Mouse (Mus musculus): ENCODE measurements at regions not wholly inside any gene's neighbourhood (a gene's known extent, or its start where the extent isn't known, plus 50 kb on each side); places are given as distances from the start of the nearest gene placed in this dataset.

DNA sequence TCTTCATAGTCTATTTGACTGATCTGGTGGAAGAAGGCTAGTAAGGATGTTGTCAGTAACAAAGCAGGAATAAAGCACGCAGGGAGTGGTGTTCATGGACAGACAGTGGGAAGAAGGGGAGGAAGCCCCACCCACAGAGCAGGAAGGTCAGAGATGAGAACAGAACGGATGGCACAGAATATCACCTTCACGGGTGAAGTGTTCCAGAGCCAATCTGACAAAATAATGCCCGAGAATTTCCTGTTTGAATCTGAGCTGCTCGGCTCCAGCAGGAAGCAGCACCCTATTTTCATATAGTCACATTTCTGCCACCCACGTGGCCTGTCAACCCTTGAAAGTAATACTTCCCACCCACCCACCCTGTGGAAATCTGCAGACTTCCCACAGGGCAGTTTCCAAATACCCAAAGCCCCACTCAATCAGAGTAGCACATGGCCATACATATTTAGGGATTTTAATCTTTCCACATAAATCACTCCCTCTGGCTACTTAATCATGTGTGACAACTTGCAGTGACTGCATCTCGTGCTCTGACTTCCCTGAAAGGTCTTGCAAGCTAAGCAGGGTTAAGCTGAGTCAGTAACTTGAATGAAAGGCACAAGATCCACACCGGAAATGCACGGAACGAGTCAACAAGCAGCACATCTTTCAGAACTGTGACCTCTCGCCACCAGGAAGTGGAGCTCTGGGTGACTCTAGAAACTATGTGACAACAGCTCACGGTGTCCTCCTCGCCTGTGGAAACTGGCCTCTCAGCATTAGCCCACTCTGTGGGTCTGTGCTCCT lies 158.0 kb upstream of the Creb1 start:
- DNase-seq (ENCODE audit: low spot score in 2 of 2), result no peak
- intact Hi-C loops (cut with DNase I), result no loop called here

DNA sequence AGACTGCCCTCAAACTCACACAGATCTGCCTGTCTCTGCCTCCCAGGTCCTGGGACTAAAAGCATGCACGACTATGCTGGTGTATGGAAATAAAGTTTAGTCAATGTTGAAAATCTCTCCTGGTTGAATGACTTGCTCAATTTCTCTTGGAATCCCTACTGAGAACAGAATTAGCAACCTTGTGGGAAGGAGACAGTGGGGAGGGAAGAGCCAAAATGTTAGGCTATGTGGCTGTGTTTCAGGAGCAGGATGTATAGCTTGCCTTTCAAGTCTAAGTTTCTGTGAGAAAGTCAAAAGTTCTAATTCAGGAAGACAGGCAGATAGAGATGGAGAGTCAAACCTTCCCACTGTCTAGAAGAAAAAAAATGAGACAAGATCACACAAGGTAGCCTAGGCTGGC lies 168.3 kb upstream of the Creb1 start:
- intact Hi-C loops (cut with DNase I), result no loop called here
- DNase-seq (ENCODE audit: low spot score in 2 of 2), result no peak

DNA sequence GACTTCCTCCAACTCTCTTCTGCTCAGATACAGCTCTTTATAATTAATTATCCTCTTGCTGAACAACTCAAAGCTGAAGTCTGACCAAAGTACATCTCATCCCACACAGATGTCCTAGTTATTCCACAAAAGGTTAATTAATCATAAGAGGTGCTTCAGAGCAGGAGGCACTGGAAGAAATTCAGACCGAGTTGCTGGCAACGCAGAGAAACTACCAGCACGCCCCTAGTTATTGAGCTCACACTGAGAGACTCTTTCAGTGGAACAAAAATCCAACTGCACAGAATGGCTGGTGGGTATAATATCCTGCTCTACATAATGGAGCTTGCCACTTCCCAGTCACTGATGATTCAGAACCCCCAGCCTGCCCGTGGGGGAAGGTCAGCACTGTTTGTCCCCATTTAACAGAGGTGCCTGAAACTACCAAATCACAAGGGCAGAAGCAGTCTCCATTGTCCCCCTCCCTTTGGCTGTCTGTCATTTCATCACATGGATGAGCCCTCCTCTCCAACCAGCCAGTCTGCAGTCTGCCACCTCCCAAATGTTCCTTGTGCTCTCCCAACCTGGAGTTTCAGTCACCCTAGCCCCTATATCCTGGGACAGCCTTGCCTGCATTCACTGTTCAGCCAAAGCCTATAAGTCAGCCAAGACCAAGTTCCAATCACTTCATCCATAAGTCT lies 170.3 kb upstream of the Creb1 start:
- DNase-seq (ENCODE audit: low spot score in 2 of 2), result no peak
- intact Hi-C loops (cut with DNase I), result no loop called here

GRCm38 (mm10) chr1:64343268-64343667 lies 189.2 kb upstream of the Creb1 start:
- intact Hi-C loops (cut with DNase I), result no loop called here

DNA sequence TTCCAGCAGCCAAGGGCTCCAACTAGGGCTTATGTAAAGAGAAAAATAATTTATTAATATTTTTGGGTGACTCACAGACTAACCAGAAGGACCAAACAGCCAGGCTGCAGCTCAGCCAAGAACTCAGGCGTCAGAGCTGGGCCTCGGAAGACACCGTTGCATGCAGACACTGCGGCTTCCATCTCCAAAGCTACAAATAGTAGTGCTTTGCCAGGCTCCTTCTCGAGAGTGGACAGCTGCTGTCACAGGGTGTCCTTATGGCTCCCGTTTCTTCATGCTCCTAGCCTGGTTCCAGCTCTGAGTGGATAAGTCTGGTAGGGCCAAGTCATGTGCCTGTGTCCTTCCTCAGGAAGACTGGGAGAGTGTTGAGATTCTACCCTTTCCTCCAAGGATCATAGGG lies 190.8 kb upstream of the Creb1 start:
- no peak for DNase-seq (ENCODE audit: low spot score in 2 of 2)
- intact Hi-C loops (cut with DNase I), result no loop called here

More at GRCm38 (mm10) chr1:64343268-64343667, 189.2 kb upstream of the Creb1 start:
- no peak for DNase-seq (ENCODE audit: low spot score in 2 of 2)

DNA sequence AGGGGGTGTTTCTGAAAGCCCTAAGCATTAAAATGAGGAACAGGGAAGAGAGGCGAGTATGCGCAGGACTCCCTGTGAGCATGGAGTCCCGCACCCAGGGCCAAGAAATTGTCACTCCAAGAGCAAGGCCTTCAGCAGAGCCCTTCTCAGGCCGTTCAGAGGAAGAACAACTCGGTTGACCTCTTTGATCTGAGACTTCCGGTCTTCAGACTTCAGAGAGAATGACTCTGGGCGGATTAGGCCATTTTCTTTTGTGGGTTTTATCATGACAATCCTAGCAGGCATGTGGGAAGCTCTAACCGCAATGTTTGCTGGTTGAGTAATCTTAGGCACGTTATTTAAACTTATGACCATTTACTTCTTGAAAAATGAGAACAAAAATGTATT lies 193.9 kb upstream of the Creb1 start:
- intact Hi-C loops (cut with DNase I), result no loop called here

DNA sequence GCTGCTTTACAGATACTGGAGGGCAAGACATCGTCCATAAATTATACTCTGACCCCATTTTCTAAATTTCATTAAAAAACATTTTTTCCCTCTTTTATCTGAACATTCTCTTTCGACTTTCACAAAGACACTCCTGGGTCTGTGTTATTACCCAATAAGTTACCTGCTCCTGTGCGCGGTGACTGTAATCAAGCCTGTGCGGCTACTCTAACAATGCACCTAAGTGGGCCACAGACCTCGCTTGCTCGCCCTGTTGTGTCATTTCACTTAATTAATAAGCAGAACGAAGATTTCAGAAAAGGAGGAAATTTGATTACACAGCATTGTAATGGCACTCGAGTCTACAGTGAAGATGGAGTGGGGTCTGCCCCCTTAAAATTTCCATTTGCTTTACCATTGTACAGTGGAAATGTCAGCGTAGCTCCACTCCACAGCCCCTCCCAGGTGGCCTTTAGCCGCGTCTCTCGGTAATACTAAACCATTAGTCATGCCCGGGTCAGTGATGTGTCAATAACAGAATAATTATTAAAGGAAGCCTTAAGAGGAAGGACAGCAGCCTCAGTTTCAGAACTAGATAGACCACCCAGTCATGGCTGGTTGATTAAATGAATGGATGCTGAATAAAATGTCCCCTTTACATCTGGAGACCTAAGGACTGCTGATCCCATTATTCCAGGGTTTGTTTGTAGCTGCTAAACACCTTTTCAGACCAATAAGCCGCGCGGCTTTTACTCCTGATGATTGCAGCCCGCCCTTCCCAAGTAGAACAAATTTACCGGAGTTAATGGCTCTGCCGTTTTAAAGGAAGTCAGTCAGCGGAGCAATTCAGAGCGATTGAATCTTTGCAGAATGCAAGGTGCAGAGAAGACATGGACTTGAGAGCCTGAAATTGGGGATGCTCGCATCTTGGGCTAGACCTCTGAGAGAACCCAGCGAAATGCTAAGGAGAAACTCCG lies 194.5 kb upstream of the Creb1 start:
- no peak for DNase-seq (ENCODE audit: low spot score in 2 of 2)
- intact Hi-C loops (cut with DNase I), result no loop called here

More for the DNA sequence above, 193.9 kb upstream of the Creb1 start:
- no peak for DNase-seq (ENCODE audit: low spot score in 2 of 2)

GRCm38 (mm10) chr1:64331566-64331965 lies 200.9 kb upstream of the Creb1 start:
- intact Hi-C loops (cut with DNase I), result no loop called here
- DNase-seq (ENCODE audit: low spot score in 2 of 2), result no peak

GRCm38 (mm10) chr1:64330721-64331120 lies 201.7 kb upstream of the Creb1 start:
- intact Hi-C loops (cut with DNase I), result no loop called here
- DNase-seq (ENCODE audit: low spot score in 2 of 2), result no peak

DNA sequence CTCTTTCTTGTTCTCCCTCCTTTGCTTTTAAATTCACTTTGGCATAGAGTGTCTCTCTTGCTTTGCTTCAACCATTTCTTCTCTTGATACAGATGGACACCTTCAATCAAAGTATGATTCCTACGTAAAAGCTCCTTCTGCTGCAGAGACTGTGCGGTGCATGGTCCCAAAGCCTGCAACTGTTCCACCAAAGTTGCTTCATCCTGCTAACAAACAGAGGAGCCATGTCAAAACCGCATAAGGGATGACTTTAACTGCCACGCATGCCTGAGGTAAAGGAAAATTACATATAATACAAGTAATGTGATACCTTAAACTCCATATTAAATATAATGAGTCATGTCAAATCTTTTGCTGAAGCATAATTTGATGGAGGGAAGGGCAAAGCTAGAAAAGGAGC lies 200.1 kb upstream of the Klf7 start:
- DNase-seq (ENCODE audit: low spot score in 2 of 2), result no peak
- intact Hi-C loops (cut with DNase I), result no loop called here

- intact Hi-C loops (cut with DNase I), result no loop called here
- no peak for DNase-seq (ENCODE audit: low spot score in 2 of 2)
Measured at GRCm38 (mm10) chr1:64319155-64319582, 197.1 kb upstream of the Klf7 start.

DNA sequence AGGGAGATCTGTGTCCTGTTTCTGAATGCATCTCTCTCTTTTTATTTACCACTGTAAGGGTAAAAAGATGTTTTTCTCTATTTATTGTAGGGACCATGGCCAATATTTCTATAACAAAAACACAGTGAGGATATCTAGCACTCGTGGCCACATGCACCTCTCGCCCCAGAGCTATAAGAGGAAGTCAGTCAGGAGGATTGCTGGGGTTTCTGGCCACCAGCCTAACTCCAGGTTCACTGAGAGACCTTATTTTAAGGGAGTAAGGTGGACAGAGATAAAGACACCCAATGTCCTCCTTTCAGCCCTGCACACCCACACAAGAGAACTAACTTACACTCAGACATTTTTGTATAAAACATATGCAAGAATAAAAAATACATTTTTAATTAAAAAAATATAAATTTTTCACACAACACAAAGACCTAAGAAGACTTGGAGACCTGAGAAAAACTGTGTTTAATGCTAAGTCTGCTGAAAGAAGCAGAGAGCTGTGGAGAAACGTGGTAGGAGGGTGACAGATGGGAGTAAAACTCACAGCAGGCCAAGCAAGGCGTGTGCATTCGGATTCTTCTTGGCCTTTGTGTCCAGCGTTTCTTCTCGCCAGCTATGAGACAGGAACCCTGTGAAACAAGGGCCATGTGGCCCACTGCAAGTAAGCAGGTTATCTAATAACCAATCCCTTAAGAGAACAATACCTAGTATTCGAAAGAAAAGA lies 196.5 kb upstream of the Klf7 start:
- DNase-seq (ENCODE audit: low spot score in 2 of 2), result no peak
- intact Hi-C loops (cut with DNase I), result no loop called here

GRCm38 (mm10) chr1:64317032-64317636 lies 195.1 kb upstream of the Klf7 start:
- no peak for DNase-seq (ENCODE audit: low spot score in 2 of 2)
- intact Hi-C loops (cut with DNase I), result no loop called here

- intact Hi-C loops (cut with DNase I), result no loop called here
- no peak for DNase-seq (ENCODE audit: low spot score in 2 of 2)
Measured at GRCm38 (mm10) chr1:64311371-64311770, 189.3 kb upstream of the Klf7 start.

- no peak for DNase-seq (ENCODE audit: low spot score in 2 of 2)
- intact Hi-C loops (cut with DNase I), result no loop called here
Measured at GRCm38 (mm10) chr1:64308560-64308959, 186.5 kb upstream of the Klf7 start.

DNA sequence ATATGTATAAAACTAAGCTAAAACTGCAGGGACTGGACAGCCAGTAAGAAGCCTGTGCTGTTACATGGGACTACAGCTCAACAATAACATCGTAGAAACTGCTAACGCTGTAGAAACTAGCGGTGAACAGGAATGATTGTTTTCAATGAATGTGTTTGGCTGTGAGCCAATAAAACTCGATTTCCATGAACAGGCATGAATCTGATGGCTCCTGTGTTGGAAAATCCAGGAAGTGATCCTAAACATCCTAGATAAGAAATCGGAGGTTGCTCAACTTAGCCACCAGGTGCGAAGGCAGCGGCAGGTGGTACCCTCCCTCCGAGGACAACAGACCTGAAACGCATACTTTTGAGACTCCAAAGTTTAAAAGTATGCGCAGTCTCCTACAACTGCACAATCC lies 186.0 kb upstream of the Klf7 start:
- intact Hi-C loops (cut with DNase I), result no loop called here
- DNase-seq (ENCODE audit: low spot score in 2 of 2), result no peak

DNA sequence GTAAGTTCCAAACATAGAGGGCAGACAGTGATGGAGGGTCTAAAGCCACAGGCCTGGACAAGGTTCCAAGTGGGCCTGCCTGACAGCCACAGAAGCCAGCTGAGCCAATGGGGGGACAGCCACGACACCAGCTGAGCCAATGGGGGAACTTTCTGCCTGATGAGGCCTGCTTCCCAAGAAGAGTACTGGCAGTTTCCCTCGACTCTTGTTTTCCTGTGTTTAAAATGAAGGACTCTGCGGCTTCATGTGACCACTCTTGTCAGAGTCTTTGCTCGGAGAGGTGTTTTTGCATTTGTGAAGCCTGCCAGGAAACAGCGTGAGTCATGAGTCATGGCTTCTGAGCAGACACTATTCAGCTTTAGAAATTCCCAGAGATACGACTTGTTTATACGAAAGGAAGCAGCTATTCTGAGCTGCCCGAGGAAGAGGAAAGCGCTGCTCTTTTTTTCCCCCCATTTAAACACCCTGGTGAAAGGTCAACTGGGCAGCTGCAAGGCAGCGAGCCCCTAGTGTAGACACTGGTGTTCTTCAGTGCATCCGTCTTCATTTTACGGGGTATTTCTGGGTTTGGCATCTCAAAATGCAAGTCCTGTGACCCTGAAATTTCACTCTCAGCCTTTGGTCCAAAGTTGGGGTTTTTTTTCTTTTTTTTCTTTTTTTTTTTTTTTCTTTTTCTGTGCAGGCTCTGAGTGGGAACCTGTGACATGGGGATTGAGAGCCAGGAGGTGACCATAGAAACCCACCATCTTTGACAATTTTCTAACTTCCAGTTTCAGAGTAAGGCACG lies 183.5 kb upstream of the Klf7 start:
- peak; percentile 50 to 64 for DNase-seq (ENCODE audit: low spot score in 2 of 2)
- intact Hi-C loops (cut with DNase I), result loop anchor here (2.0 kb wide), 1 partner anchor 185 kb away; no protein-coding TSS in a partner anchor

GRCm38 (mm10) chr1:64302833-64303358 lies 180.8 kb upstream of the Klf7 start:
- intact Hi-C loops (cut with DNase I), result no loop called here
- peak; percentile 46 to 52 for DNase-seq (ENCODE audit: low spot score in 2 of 2)

All from left cerebral cortex, postnatal 36 days (tissue).